Mouse (Mus musculus) thymus, adult 2 months (tissue): ENCODE measurements around the gene Abcc4. TPM values are rescaled to one million over a fixed set of nuclear protein-coding genes. Genes with fewer than 3 reads are reported as not detected.

ENCODE experiments used
- DNase-seq: peaks from one replicate; pipeline ENCODE4 v3.0.0; 2021
- H3K27ac ChIP-seq: fragments of 200-500 bp; 2 replicates; pipeline ENCODE4 v1.5.1; 2012; ENCODE audit warnings: low read length, control low read depth; ENCODE audit not compliant: control insufficient read depth, insufficient read depth
- H3K27me3 ChIP-seq: fragments of 200-500 bp; 2 replicates; pipeline ENCODE4 v1.6.1; 2012; ENCODE audit warnings: mild to moderate bottlenecking, low read length, moderate library complexity, mixed read lengths; ENCODE audit not compliant: control insufficient read depth, insufficient read depth
- H3K36me3 ChIP-seq: fragments of 200-500 bp; 2 replicates; pipeline ENCODE4 v1.6.1; 2012; ENCODE audit warnings: mild to moderate bottlenecking, low read length, moderate library complexity; ENCODE audit not compliant: control insufficient read depth, insufficient read depth
- H3K4me1 ChIP-seq: fragments of 200-500 bp; replicated peaks from 2 replicates; pipeline ENCODE4 v1.6.1; 2012; ENCODE audit warnings: low read length; ENCODE audit not compliant: control insufficient read depth, insufficient read depth
- H3K4me3 ChIP-seq: fragments of 200-500 bp; 2 replicates; pipeline ENCODE4 v1.5.1; 2012; ENCODE audit warnings: mild to moderate bottlenecking, low read length, control low read depth, moderate library complexity; ENCODE audit not compliant: control insufficient read depth, insufficient read depth
- CTCF ChIP-seq: fragments of 200-500 bp; IDR thresholded peaks from 2 replicates; pipeline ENCODE4 v1.5.1; 2012; ENCODE audit warnings: mild to moderate bottlenecking, control low read depth, low read length, moderate library complexity, borderline replicate concordance; ENCODE audit not compliant: control insufficient read depth, poor library complexity, insufficient read depth; ENCODE audit errors: extremely low read depth
- POLR2A ChIP-seq: fragments of 200-500 bp; IDR thresholded peaks from 2 replicates; pipeline ENCODE4 v1.6.1; 2012; ENCODE audit warnings: mild to moderate bottlenecking, low read length, control low read depth, moderate library complexity; ENCODE audit not compliant: control insufficient read depth, poor library complexity, insufficient read depth; ENCODE audit errors: extremely low read depth
- WGBS: fragments of 180-500 bp; shearing (Covaris S2); methylation state at CpG from one replicate; pipeline ENCODE4 v1.1.7; 2018; 5-methylcytosine and 5-hydroxymethylcytosine counted together
- polyA plus RNA-seq: library from polyadenylated mRNA; depleted of rRNA; stranded (reverse); fragments of >200 nt; gene quantifications from 2 replicates; pipeline ENCODE4 v1.2.3, GENCODE M21; 2012

Gene Abcc4
- polyA plus RNA-seq, 1 experiment: 5.5 TPM

DNA sequence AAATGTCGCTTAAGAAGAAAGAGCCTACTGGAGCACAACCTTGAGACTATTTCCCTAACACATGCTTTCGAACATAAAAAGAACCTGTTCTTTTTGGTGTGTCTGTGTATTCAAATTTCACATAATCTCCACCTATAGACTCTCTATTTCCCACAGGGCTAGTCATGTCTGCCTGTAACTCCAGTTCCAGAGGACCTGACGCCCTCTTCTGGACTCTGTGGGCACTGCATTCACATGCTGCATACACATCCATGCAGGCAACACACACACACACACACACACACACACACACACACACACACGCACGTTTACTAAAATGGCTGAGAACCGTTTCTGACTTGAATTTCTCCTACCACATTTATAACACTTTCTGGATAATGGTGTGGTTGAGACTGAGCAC lies 220.4 kb downstream of the Abcc4 start:
- Histone ChIP-seq H3K36me3 (no peaks in the 10 kb centered on the region), H3K27me3 (no peaks in the 10 kb centered on the region), H3K27ac (no peak overlapping the region), H3K4me3 (no peak overlapping the region), H3K4me1 (no peaks in the 10 kb centered on the region)
- TF ChIP-seq POLR2A (no peak), CTCF (no peak)
- DNase-seq: no peak
- 96% methylated on average over 6 of the region's 6 CpGs for WGBS

DNA sequence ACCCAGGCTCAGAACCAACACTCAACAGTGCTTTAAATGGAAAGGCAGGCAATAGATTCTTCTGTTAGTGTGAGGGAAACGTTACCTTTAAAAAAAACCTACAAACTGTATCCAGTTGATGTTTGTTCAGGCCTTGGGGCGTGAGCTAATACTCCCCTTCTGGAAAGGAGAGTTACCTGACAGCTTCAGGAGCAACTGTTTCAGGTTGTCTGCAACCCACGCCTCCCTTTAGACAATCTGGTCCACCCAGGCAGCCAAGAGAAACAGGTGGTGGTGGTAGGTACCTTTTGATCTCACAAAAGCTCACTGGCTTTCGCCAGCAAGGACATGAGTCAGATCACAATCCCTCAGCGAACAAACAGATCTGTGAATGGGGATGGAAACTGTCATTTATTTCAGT lies 223.7 kb downstream of the Abcc4 start:
- Histone ChIP-seq H3K27ac (no peak overlapping the region), H3K27me3 (no peaks in the 10 kb centered on the region), H3K36me3 (no peaks in the 10 kb centered on the region), H3K4me3 (no peak overlapping the region), H3K4me1 (no peaks in the 10 kb centered on the region)
- TF ChIP-seq POLR2A (no peak), CTCF (no peak)
- DNase-seq: no peak
- WGBS: 89% methylated on average over 5 of the region's 5 CpGs

DNA sequence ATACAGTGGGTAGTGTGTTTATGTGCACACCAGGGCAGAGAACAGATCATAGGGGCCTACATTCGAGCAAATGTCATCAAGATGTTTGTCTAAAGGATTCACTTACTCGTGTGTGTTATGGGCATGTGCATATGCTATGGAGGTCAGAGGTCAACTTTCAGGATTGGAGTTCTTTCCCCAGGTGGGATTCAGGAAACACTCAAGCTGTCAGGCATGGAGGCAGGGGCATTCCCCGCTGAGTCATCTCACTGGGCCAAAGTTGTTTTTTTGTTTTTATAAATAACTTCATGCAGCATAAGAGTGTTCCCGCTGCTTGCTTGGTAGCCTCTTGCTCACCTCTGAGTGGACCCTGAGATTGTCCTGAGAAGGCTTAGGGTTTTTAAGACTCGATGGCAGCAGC lies 224.2 kb downstream of the Abcc4 start:
- Histone ChIP-seq H3K27me3 (no peaks in the 10 kb centered on the region), H3K4me3 (no peak overlapping the region), H3K27ac (no peak overlapping the region), H3K36me3 (no peaks in the 10 kb centered on the region), H3K4me1 (no peaks in the 10 kb centered on the region)
- DNase-seq: no peak
- TF ChIP-seq POLR2A: no peak
- TF ChIP-seq CTCF: no peak
- 90% methylated on average over 5 of the region's 5 CpGs for WGBS

DNA sequence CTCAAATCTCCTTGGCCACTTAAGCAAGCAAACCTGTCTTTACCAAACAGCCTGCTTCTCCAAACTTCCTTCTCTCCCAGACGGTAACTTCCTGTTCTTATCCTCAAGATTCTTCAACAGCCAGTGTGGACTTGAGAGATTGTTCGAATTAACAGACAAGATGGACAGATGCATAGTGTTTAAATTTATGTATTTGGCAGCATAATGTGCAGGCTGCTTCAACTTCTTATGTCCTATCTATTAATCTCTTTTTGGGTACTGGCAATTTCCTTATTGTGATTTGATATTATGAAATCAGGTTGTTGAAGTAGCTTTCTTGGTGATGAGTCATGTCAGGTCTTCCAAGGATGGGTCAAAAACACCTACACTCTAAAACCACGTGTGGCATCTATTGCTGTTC lies 229.7 kb downstream of the Abcc4 start:
- Histone ChIP-seq H3K4me3 (no peak overlapping the region), H3K27me3 (no peaks in the 10 kb centered on the region; the same call in 1 of the 2 replicates), H3K27ac (no peak overlapping the region), H3K36me3 (no peaks in the 10 kb centered on the region), H3K4me1 (no peaks in the 10 kb centered on the region)
- no peak for TF ChIP-seq CTCF
- no peak for DNase-seq
- 57% methylated on average over 3 of the region's 3 CpGs for WGBS

DNA sequence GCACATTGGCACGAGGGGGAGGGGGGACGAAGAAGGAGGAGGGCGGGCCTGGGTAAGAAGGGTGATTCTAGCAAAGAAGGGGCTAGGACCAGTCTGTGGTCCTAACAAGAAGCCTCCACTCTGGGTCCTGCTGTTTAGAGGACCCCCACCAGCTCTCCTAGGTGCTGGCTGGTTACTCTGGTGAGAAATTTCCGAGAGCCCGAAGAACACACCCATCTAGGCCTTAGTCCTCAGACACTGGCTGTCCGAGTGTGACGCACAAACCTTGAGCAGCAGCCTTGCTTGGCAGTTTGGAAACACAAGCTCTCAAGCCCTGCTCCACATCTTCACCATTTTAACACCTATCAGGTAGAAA lies 230.9 kb downstream of the Abcc4 start:
- no peak overlapping the region for H3K27ac ChIP-seq
- no peaks in the 10 kb centered on the region for H3K4me1 ChIP-seq
- no peak overlapping the region for H3K4me3 ChIP-seq
- 75% methylated on average over 7 of the region's 7 CpGs for WGBS
- no peaks in the 10 kb centered on the region for H3K36me3 ChIP-seq
- TF ChIP-seq POLR2A (no peak), CTCF (no peak)
- DNase-seq: no peak
- H3K27me3 ChIP-seq: no peaks in the 10 kb centered on the region; the same call in 1 of the 2 replicates

DNA sequence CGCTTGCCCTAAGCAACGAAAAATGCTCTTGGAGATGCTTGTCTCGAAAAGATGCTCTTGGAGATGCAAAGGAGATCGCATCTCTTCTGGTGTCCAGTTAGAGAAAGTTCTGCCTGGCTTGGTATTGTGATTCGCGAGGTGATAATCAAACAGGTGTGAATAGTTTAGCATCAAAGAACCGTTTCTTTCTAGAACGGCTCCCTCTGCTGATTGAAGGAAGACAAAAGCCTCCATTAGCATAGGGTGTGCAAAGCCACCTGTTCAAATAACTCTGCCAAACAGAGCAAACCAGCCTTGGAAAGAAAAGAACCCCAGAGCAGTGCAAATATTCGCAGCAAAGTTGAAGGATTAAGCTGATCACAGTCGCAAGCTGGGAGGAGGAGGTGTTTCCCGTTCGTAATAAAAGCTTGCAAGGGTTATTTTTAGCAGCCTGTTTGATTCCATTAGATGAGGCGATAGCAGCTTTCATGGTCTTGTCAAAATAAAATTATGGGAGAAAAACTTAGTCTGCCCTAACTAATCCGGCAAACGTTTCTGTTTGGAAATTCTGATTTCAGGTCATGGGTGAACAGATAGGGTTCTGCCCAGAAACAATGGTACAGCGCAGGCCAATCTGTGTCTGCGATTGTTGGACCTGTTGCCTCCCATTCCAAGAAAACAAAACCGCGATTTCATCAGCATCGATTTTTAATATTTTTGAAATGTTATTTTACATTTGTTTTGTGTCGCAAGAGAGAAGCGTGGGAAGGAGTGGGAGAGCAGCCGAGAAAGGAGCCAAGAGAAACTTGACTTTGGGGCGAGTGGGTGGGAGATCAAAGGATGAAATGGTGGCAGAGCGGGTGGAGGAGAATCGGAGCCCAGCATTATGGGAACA lies 231.6 kb downstream of the Abcc4 start:
- no peak for TF ChIP-seq CTCF
- TF ChIP-seq POLR2A: no peak
- no peak for DNase-seq
- H3K4me3 ChIP-seq: no peak overlapping the region

DNA sequence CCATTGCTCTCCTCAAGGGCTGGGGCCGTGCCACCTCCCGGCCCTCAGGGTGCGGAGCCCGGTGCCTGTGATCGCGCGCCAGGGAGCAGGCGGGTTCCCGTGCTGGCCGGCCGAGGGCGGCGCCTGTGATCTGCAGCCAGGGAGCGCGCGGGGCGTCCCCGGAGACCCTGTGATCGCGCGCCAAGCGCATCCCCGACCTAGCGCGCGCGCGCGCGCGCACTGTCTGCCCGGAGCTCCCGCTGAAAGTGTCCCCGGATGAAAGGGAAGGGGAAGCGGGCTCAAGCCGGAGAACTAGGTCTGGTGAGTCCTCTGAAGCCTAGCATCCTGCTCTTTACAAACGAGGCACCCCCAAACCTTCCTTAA lies 232.2 kb downstream of the Abcc4 start:
- no peaks in the 10 kb centered on the region; the same call in 1 of the 2 replicates for H3K27me3 ChIP-seq
- H3K4me3 ChIP-seq: no peak overlapping the region
- no peak for DNase-seq
- no peaks in the 10 kb centered on the region for H3K36me3 ChIP-seq
- H3K4me1 ChIP-seq: no peaks in the 10 kb centered on the region
- no peak for TF ChIP-seq CTCF
- TF ChIP-seq POLR2A: no peak
- H3K27ac ChIP-seq: no peak overlapping the region
- 3% methylated on average over 37 of the region's 37 CpGs for WGBS

More for the DNA sequence above, 231.6 kb downstream of the Abcc4 start:
- Histone ChIP-seq H3K27me3 (no peaks in the 10 kb centered on the region; the same call in 1 of the 2 replicates), H3K27ac (no peak overlapping the region), H3K4me1 (no peaks in the 10 kb centered on the region), H3K36me3 (no peaks in the 10 kb centered on the region)
- 36% methylated on average over 26 of the region's 26 CpGs for WGBS
